Mouse (Mus musculus): Measurements from ENCODE around the gene Snx19.

DNA sequence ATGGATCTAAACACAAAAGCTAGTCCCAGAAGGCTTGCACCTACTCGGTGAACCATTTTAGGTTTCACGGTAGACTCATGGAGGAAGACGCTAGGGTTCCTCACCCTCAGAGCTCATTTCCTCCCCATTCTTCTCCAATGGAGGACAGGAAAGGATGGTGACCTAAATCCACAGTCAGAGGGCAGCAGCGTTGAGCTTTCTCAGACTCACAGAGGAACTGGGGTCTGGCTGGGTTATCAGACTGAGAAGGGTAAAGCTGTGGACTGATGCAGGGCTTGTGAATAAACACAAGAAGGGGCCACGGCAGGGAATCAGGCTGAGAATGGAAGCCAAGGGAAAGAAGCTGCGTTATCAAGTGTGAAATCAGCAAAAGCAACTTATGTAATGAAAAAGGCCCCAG is 29.3 kb downstream of the Snx19 start:
- TF ChIP-seq CTCF (IDR thresholded peaks at IDR 0.05; ENCODE audit: low read depth) (no peak), EP300 (IDR thresholded peaks at IDR 0.05; ENCODE audit: low read depth) (no peak)

Data from heart, postnatal 0 days (tissue).